Mouse (Mus musculus): ENCODE results near the gene Adh6b. TPM values are rescaled to one million over a fixed set of nuclear protein-coding genes. Genes with fewer than 3 reads are reported as not detected.

Gene Adh6b
- polyA plus RNA-seq (2012): not detected in 2 replicates

GRCm38 (mm10) chr3:138341471-138341870 lies at the start of gene Adh6b:
Gene Adh6b, plus strand, starts transcription at chr3:138341775.
- TF ChIP-seq GATA1 (IDR thresholded peaks at IDR 0.05; ENCODE audit: low read length): no peak

- TF ChIP-seq GATA1 (IDR thresholded peaks at IDR 0.05; ENCODE audit: low read length): no peak
Measured at GRCm38 (mm10) chr3:138293298-138293895, 48.2 kb upstream of the Adh6b start.

GRCm38 (mm10) chr3:138300130-138300529 lies 41.4 kb upstream of the Adh6b start:
- TF ChIP-seq GATA1 (IDR thresholded peaks at IDR 0.05; ENCODE audit: low read length): no peak

- TF ChIP-seq GATA1 (IDR thresholded peaks at IDR 0.05; ENCODE audit: low read length): no peak
Measured at GRCm38 (mm10) chr3:138302676-138303075, 38.9 kb upstream of the Adh6b start.

GRCm38 (mm10) chr3:138303771-138304488 lies 37.6 kb upstream of the Adh6b start:
- TF ChIP-seq GATA1 (IDR thresholded peaks at IDR 0.05; ENCODE audit: low read length): no peak

GRCm38 (mm10) chr3:138304489-138304871 lies 37.1 kb upstream of the Adh6b start:
- no peak for TF ChIP-seq GATA1 (IDR thresholded peaks at IDR 0.05; ENCODE audit: low read length)

- TF ChIP-seq GATA1 (IDR thresholded peaks at IDR 0.05; ENCODE audit: low read length): no peak
Measured at GRCm38 (mm10) chr3:138305486-138306289, 35.9 kb upstream of the Adh6b start.

- TF ChIP-seq GATA1 (IDR thresholded peaks at IDR 0.05; ENCODE audit: low read length): no peak
Measured at GRCm38 (mm10) chr3:138306290-138306683, 35.3 kb upstream of the Adh6b start.

- TF ChIP-seq GATA1 (IDR thresholded peaks at IDR 0.05; ENCODE audit: low read length): no peak
Measured at GRCm38 (mm10) chr3:138309910-138310309, 31.7 kb upstream of the Adh6b start.

- no peak for TF ChIP-seq GATA1 (IDR thresholded peaks at IDR 0.05; ENCODE audit: low read length)
Measured at GRCm38 (mm10) chr3:138311015-138311414, 30.6 kb upstream of the Adh6b start.

GRCm38 (mm10) chr3:138312965-138313364 lies 28.6 kb upstream of the Adh6b start, which contains the start of gene Adh6a:
Gene Adh6a, plus strand, starts transcription at chr3:138313286.
- TF ChIP-seq GATA1 (IDR thresholded peaks at IDR 0.05; ENCODE audit: low read length): no peak

GRCm38 (mm10) chr3:138316908-138317472 lies 24.6 kb upstream of the Adh6b start:
- no peak for TF ChIP-seq GATA1 (IDR thresholded peaks at IDR 0.05; ENCODE audit: low read length)

GRCm38 (mm10) chr3:138325001-138325400 lies 16.6 kb upstream of the Adh6b start:
- TF ChIP-seq GATA1 (IDR thresholded peaks at IDR 0.05; ENCODE audit: low read length): no peak

- TF ChIP-seq GATA1 (IDR thresholded peaks at IDR 0.05; ENCODE audit: low read length): no peak
Measured at GRCm38 (mm10) chr3:138325466-138325865, 16.1 kb upstream of the Adh6b start.

- TF ChIP-seq GATA1 (IDR thresholded peaks at IDR 0.05; ENCODE audit: low read length): no peak
Measured at GRCm38 (mm10) chr3:138333910-138334309, 7.7 kb upstream of the Adh6b start.

GRCm38 (mm10) chr3:138334320-138334719 lies 7.3 kb upstream of the Adh6b start:
- no peak for TF ChIP-seq GATA1 (IDR thresholded peaks at IDR 0.05; ENCODE audit: low read length)
